Mouse (Mus musculus): ENCODE measurements at regions not wholly inside any gene's neighbourhood (a gene's known extent, or its start where the extent isn't known, plus 50 kb on each side); places are given as distances from the start of the nearest gene placed in this dataset.

- no peak for TF ChIP-seq CTCF (IDR thresholded peaks at IDR 0.05; ENCODE audit: low read depth)
- TF ChIP-seq EP300 (IDR thresholded peaks at IDR 0.05; ENCODE audit: low read depth) = no peak
These were observed 218.5 kb downstream of the Wdr11 start for GRCm38 (mm10) chr7:129810141-129810540.
